Mouse (Mus musculus) kidney, adult 9 months (tissue): Measurements from ENCODE around the gene Gm4791.

Experiments used
- DNase-seq: peaks from one replicate; pipeline ENCODE4 v3.0.0; 2022

The Gm4791 gene

GRCm38 (mm10) chr9:46998338-46998791 is at the start of gene Gm4791:
Gene Gm4791 (plus strand): TSS chr9:46998741.
- DNase-seq: no peak

- DNase-seq: no peak
Measured at GRCm38 (mm10) chr9:46956286-46956685, 42.3 kb upstream of the Gm4791 start.

GRCm38 (mm10) chr9:46957420-46957950 is 41.1 kb upstream of the Gm4791 start:
- no peak for DNase-seq

GRCm38 (mm10) chr9:46966028-46966427 is 32.5 kb upstream of the Gm4791 start:
- DNase-seq: no peak

- no peak for DNase-seq
Measured at GRCm38 (mm10) chr9:46968970-46969369, 29.6 kb upstream of the Gm4791 start.

GRCm38 (mm10) chr9:46969406-46969805 is 29.1 kb upstream of the Gm4791 start:
- DNase-seq: no peak

GRCm38 (mm10) chr9:46978806-46979205 is 19.7 kb upstream of the Gm4791 start:
- no peak for DNase-seq

GRCm38 (mm10) chr9:46980111-46980510 is 18.4 kb upstream of the Gm4791 start:
- DNase-seq: no peak

- DNase-seq: no peak
Measured at GRCm38 (mm10) chr9:46983471-46983870, 15.1 kb upstream of the Gm4791 start.

GRCm38 (mm10) chr9:47041569-47041968 is 43.0 kb downstream of the Gm4791 start:
- no peak for DNase-seq
